Mouse (Mus musculus) heart, adult 9 months (tissue): ENCODE data around the gene Tmem246.

Experiments
- DNase-seq, 2 experiments: peaks; one replicate each; pipeline ENCODE4 v3.0.0; 2022; ENCODE audit warnings: low spot score in 2 of 2

Tmem246 gene

GRCm38 (mm10) chr4:49581256-49581655 lies 16.4 kb downstream of the Tmem246 start:
- DNase-seq, result no peak

GRCm38 (mm10) chr4:49572194-49572593 lies 25.5 kb downstream of the Tmem246 start:
- no peak for DNase-seq

- DNase-seq, result peak; percentile 50 to 65
These were observed 30.1 kb downstream of the Tmem246 start for GRCm38 (mm10) chr4:49567613-49568012.

- DNase-seq, result peak; percentile 74 to 82
These were observed 37.5 kb downstream of the Tmem246 start for GRCm38 (mm10) chr4:49559915-49560772.

- no peak for DNase-seq
These were observed 39.5 kb downstream of the Tmem246 start for GRCm38 (mm10) chr4:49558181-49558580.

- no peak for DNase-seq
These were observed 40.3 kb downstream of the Tmem246 start for GRCm38 (mm10) chr4:49557375-49557774.

- no peak for DNase-seq
These were observed 44.3 kb downstream of the Tmem246 start for GRCm38 (mm10) chr4:49553380-49553779.

GRCm38 (mm10) chr4:49549383-49549782 lies 48.3 kb downstream of the Tmem246 start, which contains the start of gene Aldob:
TSS of gene Aldob (minus strand) at chr4:49549546.
- DNase-seq, result no peak

GRCm38 (mm10) chr4:49547544-49548219 lies 50.0 kb downstream of the Tmem246 start:
- no peak for DNase-seq

GRCm38 (mm10) chr4:49546873-49547543 lies 50.7 kb downstream of the Tmem246 start:
- DNase-seq, result no peak

GRCm38 (mm10) chr4:49546026-49546425 lies 51.6 kb downstream of the Tmem246 start:
- no peak for DNase-seq

- DNase-seq, result peak in 1 of 2 experiments; percentile 15
These were observed 56.7 kb downstream of the Tmem246 start for GRCm38 (mm10) chr4:49540966-49541365.

- DNase-seq, result no peak
These were observed 58.0 kb downstream of the Tmem246 start for GRCm38 (mm10) chr4:49539665-49540064.

- DNase-seq, result no peak
These were observed 61.0 kb downstream of the Tmem246 start for GRCm38 (mm10) chr4:49536671-49537070.

- no peak for DNase-seq
These were observed 61.9 kb downstream of the Tmem246 start for GRCm38 (mm10) chr4:49535675-49536294.

GRCm38 (mm10) chr4:49535036-49535435 lies 62.6 kb downstream of the Tmem246 start:
- DNase-seq, result no peak
